Mouse (Mus musculus) gastrocnemius, postnatal 14 days (tissue): ENCODE measurements around the gene Dgcr2. TPM values are rescaled to one million over a fixed set of nuclear protein-coding genes. Genes with fewer than 3 reads are reported as not detected.
A peak's percentile ranks its signal among the peaks of the same experiment; 100 is the strongest.

Source experiments
- DNase-seq: peaks from one replicate; pipeline ENCODE4 v3.0.0; 2021; ENCODE audit warnings: mixed read lengths
- intact Hi-C: fragments of 180-260 bp; cut with DNase I; formaldehyde crosslinking; loops from one replicate; pipeline ENCODE4 v1.15.1; 2025; ENCODE audit warnings: low total_unique reads
- total RNA-seq, 2 experiments: library from RNA; stranded (reverse); gene quantifications; 2 replicates each; pipeline ENCODE4 v1.2.3; 2021

Dgcr2 gene
- total RNA-seq, 2 experiments from 2014 or later: 26.4 to 30.6 TPM

DNA sequence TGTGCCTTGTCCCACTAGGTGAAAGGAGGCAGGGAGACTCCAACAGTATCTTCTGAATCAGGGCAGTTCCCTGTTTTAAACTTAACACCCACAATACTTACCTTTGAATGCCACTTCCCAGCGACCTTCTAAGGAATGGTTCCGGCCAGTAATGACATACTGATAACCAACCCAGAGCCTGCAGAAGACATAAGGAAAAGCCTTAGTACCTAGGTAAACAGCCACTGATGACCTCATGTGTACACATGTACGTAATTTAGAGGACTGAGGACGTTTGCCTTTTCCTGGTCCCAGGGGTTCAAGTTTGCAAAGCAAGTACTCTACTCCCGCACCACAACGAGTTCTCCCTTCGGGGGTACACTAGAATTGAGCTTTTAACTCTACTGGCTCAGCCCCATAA is 41.2 kb downstream of the Dgcr2 start:
- intact Hi-C loops: no loop called here
- DNase-seq: no peak

- intact Hi-C loops: no loop called here
- DNase-seq: no peak
Observed at GRCm38 (mm10) chr16:17853263-17853662, 45.1 kb downstream of the Dgcr2 start.

GRCm38 (mm10) chr16:17851860-17852259 is 46.5 kb downstream of the Dgcr2 start:
- intact Hi-C loops: no loop called here
- DNase-seq: no peak

DNA sequence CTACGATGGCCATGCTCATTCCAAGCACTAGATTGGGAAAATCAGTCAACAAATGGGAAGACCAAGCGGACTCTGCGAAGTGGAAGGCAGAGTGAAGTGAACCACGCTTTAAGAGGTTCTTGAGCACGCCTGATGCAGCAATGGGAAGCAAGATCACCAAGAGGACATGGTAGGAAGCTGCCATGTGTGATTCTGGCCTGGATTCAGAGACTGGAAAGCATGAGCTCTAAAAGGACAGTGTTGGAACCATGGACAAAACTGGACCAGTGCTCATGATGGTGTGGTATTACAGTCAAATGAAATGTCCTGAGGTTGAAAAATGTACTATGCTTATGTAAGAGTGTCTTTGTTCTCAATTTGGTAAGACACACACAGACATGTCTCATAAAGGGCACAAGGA is 47.0 kb downstream of the Dgcr2 start:
- intact Hi-C loops: no loop called here

DNA sequence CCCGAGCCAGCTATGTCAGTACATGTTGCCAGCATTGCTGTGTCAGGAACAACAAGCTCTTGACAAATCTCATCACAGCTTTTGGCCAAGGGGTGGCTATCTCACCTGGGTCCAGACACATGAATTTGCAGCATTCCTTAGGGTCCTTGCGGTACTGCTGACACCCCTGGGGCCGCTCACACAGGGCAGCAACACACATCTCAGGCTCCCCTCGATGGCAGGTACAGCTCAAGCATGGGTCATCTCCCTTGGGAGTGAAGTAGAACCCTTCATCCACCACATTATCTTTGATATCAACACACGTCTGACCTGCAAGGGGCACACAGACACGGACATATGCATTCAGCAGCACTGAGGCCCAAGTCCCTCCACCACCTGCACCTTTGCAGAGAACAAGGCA is 48.9 kb downstream of the Dgcr2 start:
- intact Hi-C loops: no loop called here
- no peak for DNase-seq

More for the DNA sequence above, 47.0 kb downstream of the Dgcr2 start:
- DNase-seq: no peak

GRCm38 (mm10) chr16:17848928-17849327 is 49.4 kb downstream of the Dgcr2 start:
- DNase-seq: no peak
- intact Hi-C loops: no loop called here

DNA sequence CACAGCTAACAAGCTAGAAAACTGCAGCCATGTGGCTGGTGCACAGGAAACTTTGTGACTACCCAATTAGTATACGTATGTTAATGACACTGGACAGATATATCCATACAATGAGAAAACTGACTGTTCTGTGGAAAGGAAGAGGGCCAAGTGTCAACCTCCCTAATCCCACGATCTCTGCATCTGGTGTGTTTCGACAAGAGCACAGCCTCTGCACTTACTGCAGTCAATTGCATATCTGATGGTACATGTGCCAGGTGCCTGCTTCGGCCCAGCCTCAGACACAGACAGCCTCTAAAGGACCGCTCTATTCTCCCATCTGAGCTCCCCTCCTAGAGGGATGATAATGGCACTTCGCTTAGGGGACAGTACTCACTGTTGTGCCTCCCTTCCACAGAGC is 49.9 kb downstream of the Dgcr2 start:
- intact Hi-C loops: no loop called here
- no peak for DNase-seq

- no peak for DNase-seq
Observed at GRCm38 (mm10) chr16:17843701-17844365, 54.5 kb downstream of the Dgcr2 start.

GRCm38 (mm10) chr16:17842437-17842836 is 55.9 kb downstream of the Dgcr2 start:
- no peak for DNase-seq
- intact Hi-C loops: no loop called here

More at GRCm38 (mm10) chr16:17843701-17844365, 54.5 kb downstream of the Dgcr2 start:
- intact Hi-C loops: no loop called here

DNA sequence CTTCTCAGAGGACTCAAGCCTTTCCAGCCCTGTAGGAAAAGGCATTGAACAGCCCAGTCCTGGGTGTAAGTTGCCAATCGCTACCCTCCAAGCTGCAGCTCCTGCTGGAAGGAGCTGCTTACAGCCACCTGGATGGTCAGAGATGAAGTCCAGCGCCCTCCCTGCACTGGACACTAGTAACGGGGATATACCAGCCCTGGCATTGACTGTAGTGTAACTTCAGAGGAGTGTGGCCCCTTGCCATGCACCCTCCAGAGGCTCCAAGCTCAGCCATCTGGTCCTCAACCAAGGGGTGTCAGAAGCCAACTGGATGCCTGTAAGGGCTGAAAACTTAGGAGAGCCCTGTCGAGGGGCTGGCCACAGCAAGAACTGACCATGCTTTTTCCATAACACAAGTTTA is 58.4 kb downstream of the Dgcr2 start:
- DNase-seq: peak; percentile 69
- intact Hi-C loops: no loop called here

DNA sequence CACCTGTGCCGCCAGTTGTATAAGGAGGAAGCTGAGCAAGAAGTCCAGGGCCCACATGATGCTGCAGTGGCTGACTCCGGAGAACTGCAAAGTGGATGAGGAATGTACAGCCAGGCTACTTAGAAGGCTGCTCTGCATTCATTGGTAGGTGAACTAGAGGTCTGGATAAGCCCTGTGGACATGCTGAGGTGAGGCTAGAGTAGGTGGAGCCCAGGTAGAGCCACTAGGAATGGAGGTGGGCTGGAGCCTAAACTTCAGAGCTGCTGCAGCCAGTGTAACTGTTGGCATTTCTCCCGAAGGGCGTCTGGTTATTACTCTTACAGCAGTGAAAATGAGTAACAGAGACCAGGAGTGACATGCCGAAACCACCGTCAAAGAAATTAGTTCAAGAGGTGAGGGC is 60.3 kb downstream of the Dgcr2 start, which contains the start of gene Car15:
Gene Car15 (minus strand): TSS at position 314 of the 400 bp plus-strand sequence.
- intact Hi-C loops: no loop called here
- DNase-seq: no peak

DNA sequence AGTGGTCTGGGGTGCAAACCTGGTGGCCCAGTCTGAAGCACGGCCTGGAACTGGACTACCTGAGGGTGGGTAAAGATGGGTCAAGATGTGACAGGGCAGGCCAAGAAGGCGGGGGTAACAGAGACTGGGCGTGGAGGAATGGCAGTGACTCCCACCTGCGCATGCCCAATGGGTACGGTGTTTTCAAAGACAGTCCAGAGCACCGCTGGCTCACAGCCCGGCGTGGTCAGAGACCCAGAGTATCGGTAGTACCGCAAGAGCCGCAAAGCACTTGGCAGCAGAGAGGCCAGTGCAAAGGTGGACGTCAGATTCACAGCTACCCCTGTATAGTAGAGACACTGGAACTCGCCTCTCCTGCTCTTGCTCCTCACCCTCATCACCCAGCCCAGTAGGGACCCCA is 62.9 kb downstream of the Dgcr2 start:
- intact Hi-C loops: no loop called here
- DNase-seq: no peak

DNA sequence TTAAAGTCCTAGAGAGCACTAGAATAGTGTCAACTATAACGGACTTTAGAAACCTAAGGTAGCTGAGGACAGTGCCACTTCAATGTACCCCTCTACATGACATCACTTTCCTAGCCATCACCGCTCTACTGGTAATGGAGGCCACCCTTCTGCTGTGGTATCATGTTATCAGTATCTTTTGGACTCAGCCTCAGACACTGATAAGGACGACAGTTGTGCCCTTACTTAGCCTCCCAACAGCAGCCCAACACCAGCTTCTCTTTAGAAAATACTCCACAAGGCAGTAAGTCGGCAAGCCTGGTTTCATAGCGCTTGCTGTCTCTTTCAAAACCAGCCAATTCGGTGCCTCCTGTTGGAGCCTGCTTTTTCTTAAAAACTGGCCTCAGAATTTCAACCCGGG is 63.8 kb downstream of the Dgcr2 start:
- intact Hi-C loops: no loop called here
- DNase-seq: no peak

- DNase-seq: no peak
- intact Hi-C loops: no loop called here
Observed at GRCm38 (mm10) chr16:17833681-17834399, 64.5 kb downstream of the Dgcr2 start.

- DNase-seq: no peak
- intact Hi-C loops: no loop called here
Observed at GRCm38 (mm10) chr16:17833321-17833680, 65.1 kb downstream of the Dgcr2 start.

DNA sequence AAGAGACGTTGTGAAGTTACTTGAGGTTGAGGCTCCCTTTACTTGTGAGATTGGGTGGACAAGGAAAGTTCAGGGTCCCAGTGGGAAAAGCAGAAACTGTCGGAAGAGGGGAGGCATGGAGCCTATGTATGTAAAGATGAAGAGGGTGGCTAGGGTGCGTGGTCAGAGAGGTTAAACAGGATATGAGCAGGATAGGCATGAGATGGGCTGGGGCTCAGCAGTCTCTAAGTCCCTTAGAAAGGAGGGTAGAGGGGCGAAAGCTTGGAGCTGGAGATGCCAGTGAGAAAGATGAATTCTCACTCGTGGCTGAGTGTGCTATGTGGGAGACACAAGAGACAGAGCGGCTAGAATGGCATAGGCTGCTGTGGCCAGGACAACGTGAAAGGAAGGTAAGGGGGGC is 65.5 kb downstream of the Dgcr2 start, which contains the start of gene B830017H08Rik:
Gene B830017H08Rik (plus strand): TSS at position 301 of the 400 bp plus-strand sequence.
- no peak for DNase-seq
- intact Hi-C loops: no loop called here

- intact Hi-C loops: no loop called here
- no peak for DNase-seq
Observed at GRCm38 (mm10) chr16:17831781-17832180, 66.6 kb downstream of the Dgcr2 start.

- intact Hi-C loops: no loop called here
- no peak for DNase-seq
Observed at GRCm38 (mm10) chr16:17830385-17831178, 67.8 kb downstream of the Dgcr2 start.

DNA sequence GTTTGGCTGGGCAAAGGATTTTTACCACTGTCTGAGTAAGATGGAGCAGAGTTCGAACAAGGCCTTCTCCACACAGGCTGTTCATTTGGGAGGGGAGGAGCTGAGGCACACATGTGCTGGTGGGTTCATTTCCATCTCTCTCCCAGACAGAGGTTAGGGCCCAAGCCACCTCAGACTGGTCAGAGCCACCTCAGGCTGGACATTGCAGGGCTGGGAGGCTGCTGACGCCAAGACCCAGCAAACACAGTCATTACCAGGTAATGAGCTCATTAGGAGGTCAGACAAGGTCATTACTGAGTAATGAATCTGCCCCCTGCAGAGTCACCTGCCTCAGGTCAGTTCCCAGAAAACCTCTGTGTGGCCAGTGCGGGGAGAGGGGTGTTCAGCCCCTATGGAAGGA is 69.5 kb downstream of the Dgcr2 start:
- no peak for DNase-seq
- intact Hi-C loops: no loop called here

DNA sequence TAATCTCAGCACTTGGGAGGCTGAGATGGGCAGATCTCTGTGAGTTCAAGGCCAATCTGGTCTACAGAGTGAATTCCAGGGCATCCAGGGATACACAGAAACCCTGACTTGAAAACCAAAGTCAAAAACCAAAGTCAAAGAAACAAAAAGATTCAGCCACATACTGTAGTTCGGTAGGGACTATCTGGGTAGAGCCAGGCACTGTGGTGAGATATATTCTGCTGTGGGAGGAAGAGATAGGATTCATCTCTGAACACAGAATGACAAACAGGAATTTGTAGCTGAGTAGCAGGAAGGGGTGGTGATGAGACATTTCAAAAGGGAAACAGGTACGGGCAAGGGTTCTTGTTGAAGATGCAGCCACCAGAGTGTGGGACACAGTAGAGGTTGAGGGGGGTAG is 70.1 kb downstream of the Dgcr2 start:
- no peak for DNase-seq
- intact Hi-C loops: no loop called here
